Mouse (Mus musculus): ENCODE data around the gene Sipa1l2. TPM values are rescaled to one million over a fixed set of nuclear protein-coding genes. Genes with fewer than 3 reads are reported as not detected.

Sipa1l2 gene
- polyA plus RNA-seq, 1 experiment from 2014 or later, result 7.6 TPM

DNA sequence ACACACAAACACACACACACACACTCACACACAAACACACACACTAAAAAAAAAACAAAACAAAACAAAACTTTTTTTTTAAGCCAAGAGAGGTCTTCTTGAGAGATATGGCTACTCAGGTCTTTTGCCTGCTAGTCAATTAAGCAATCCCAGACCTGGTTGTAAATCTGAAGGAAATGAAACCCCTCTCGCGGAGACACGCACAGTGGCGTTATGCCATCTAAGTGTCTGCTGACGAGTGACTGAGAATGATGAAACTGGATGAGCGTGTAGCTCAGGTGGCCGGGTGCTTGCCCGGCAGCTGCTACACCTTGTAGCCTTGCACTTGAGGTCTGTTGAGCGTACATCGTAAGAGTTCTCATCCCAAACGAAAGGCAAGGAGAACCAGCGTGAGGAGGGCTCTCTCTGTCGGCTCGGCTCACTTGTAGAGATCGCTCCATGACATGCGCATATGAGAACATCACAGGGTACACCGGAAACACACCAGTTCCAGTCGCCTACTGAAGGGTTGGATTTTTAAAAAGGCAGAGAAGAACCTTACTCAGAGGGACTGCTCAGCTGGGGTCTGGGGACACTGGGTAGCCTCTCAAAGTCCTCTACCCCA is 34.7 kb upstream of the Sipa1l2 start:
- ATAC-seq, result peak; percentile 5; the same call in 1 of the 2 replicates
- Histone ChIP-seq H3K9me3 (no peaks in the 10 kb centered on the region), H3K4me1 (replicated peaks) (peaks cover 13% of the 10 kb centered on the region), H3K36me3 (no peaks in the 10 kb centered on the region), H3K4me2 (replicated peaks) (no peak overlapping the region), H3K4me3 (replicated peaks) (no peak overlapping the region), H3K27ac (peak overlapping the region; percentile 10; the same call in 1 of the 2 replicates), H3K27me3 (replicated peaks) (no peaks in the 10 kb centered on the region), H3K9ac (no peak overlapping the region)
- WGBS, result 76% methylated on average over 18 of the region's 18 CpGs

DNA sequence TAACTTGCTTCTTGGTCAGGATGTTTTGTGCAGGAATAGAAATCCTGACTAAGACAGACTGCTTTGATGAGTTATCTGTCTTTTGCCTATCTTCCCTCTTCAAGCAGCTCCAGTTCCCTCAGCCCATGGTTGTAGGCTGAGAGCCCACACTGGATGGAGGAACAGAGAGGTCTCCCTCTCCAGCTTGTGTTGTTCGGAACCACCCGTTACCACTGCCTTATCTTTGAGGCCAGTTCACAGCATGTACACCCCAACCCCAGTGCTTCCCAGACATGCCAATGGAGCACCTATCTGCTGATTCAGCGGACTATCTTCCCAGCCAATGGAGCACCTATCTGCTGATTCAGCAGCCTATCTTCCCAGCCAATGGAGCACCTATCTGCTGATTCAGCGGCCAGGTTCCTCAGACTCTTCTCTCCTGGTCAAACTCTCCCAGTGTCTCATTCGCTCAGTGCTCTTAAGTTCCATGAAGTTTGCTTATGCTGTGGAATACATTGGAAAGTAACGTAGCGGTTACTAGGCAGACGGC is 33.8 kb upstream of the Sipa1l2 start:
- Histone ChIP-seq H3K36me3 (no peaks in the 10 kb centered on the region), H3K4me2 (replicated peaks) (no peak overlapping the region), H3K4me3 (replicated peaks) (no peak overlapping the region), H3K27me3 (replicated peaks) (no peaks in the 10 kb centered on the region), H3K4me1 (replicated peaks) (peaks cover 13% of the 10 kb centered on the region), H3K9me3 (no peaks in the 10 kb centered on the region), H3K27ac (no peak overlapping the region), H3K9ac (no peak overlapping the region)
- no peak for ATAC-seq
- WGBS, result 85% methylated on average over 8 of the region's 8 CpGs

DNA sequence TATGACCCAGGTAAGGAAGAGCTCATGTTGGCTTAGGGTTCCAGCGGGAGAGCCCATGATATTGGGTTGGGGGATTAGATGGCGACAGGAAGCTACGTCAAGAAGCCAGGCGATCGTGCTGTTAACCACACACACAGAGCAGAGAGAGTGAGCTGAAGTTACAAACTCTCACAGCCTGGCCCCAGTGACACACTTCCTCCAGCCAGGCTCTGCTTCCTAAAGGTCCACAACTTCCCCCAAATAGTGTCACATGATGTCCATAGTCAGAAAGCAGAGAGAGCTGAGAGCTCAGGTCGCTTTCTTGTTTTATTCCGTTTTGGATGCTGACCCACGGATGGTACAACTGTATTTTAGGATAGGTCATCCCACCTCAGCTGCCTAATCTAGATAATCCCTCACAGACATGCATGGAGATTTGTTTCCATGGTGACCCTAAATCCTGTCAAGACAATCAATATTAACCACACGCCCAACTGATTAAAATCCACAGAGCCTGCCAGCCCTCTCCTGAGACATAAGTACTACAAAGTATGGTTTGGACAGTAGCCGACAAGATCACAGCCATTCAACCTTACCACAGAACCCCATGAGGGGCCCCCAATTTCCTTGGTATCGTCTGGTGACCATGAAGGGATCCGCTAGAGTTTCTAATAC is 30.6 kb upstream of the Sipa1l2 start:
- Histone ChIP-seq H3K4me2 (replicated peaks) (no peak overlapping the region), H3K4me1 (replicated peaks) (peaks cover 15% of the 10 kb centered on the region), H3K4me3 (replicated peaks) (no peak overlapping the region), H3K27ac (no peak overlapping the region), H3K9me3 (no peaks in the 10 kb centered on the region), H3K9ac (no peak overlapping the region), H3K27me3 (replicated peaks) (no peaks in the 10 kb centered on the region), H3K36me3 (no peaks in the 10 kb centered on the region)
- 62% methylated on average over 12 of the region's 12 CpGs for WGBS
- no peak for ATAC-seq

DNA sequence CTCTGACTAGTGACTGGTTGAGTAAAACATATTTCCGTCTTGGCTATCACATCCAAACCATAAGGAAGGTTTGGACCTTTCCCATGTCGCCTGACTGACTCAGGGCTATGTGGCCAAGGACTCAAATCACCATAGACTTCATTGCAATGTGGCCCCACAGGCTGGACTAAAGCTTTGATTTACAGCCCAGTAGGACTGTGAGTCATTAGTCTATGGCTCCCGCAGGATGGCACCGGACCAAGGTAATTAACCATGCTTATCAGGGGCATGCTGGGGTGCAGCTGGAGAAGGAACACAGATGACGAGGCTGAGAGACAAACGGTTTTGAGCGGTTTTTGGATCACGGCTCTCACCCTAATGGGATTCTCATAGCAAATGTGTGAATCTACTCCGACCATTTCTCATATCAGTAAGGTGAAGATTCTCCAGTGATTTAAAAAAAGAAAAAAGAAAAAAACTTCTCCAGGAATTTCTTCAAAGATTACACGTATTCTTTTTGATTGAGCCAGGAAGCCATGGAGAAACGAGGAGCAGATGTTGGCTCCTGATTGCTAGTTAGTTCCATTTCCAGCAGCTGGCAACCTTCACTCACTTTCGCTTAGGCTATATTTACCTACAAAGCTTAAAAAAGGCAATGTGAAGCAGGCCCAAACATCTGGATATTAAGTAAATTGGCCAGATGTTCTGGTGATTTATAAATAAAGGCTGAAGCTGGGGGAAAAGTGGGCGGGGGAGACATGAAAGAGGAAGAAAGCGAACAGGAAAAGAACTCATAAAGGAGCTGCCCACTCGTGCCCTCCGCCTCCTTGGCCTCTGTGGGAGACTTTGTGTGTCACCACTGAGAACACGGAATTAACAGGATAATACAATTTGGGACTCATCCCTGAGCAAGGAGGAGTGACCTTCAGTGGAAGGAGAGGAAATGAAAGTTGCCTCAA is 26.2 kb upstream of the Sipa1l2 start:
- no peak overlapping the region for H3K4me2 ChIP-seq (replicated peaks)
- H3K27me3 ChIP-seq (replicated peaks), result no peaks in the 10 kb centered on the region
- H3K27ac ChIP-seq, result no peak overlapping the region
- H3K9ac ChIP-seq, result no peak overlapping the region
- 37% methylated on average over 17 of the region's 17 CpGs for WGBS
- no peaks in the 10 kb centered on the region for H3K36me3 ChIP-seq
- no peak overlapping the region for H3K4me3 ChIP-seq (replicated peaks)
- H3K4me1 ChIP-seq (replicated peaks), result peaks cover 15% of the 10 kb centered on the region
- peak; percentile 68 for ATAC-seq
- no peaks in the 10 kb centered on the region for H3K9me3 ChIP-seq

DNA sequence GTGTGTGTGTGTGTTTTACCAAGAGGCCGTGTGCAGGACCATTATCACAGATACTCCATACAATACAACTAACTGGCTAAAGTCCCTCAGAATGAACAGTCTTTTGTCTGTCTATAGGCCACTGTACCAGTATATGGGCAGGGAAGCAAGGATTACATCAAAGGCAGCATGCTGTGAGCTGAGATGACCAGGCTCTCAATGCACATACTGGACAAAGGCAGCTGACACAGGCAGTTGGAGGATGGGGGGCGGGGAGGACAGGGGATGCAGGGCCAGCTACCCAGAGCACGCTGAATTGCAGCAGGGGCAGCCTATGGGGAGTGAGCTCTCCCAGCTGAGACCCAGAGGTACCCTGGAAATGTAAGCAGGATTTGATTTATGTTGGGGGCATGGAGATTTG is 20.8 kb upstream of the Sipa1l2 start:
- H3K36me3 ChIP-seq, result no peaks in the 10 kb centered on the region
- no peak overlapping the region for H3K9ac ChIP-seq
- H3K4me1 ChIP-seq (replicated peaks), result peaks cover 6% of the 10 kb centered on the region
- no peak overlapping the region for H3K4me3 ChIP-seq (replicated peaks)
- H3K27me3 ChIP-seq (replicated peaks), result no peaks in the 10 kb centered on the region
- H3K27ac ChIP-seq, result no peak overlapping the region
- whole genome bisulfite sequencing, result 28% methylated on average over 3 of the region's 3 CpGs
- ATAC-seq, result peak; percentile 62
- no peaks in the 10 kb centered on the region for H3K9me3 ChIP-seq
- peak overlapping the region; percentile 20; the same call in 1 of the 2 replicates for H3K4me2 ChIP-seq (replicated peaks)

DNA sequence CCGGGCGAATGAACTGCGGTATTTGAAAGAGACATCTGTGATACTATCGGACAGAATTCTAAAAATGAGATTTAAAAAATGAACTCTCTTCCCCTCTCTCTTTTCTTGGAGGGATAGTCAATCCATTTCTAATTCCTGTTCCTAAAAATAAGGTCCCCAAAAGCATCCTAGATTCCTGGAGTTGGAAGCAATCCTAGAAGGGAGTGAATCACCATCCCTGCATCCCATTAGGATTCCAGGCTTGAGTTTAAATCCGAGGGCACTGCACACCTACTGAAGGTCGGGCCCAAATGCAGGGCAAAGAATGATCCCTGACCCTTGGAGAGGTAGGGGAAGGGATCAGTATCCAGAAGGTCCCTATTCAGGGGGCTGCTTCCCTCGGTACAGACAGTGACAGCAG is 17.0 kb upstream of the Sipa1l2 start:
- no peak overlapping the region for H3K4me3 ChIP-seq (replicated peaks)
- 86% methylated on average over 7 of the region's 7 CpGs for WGBS

DNA sequence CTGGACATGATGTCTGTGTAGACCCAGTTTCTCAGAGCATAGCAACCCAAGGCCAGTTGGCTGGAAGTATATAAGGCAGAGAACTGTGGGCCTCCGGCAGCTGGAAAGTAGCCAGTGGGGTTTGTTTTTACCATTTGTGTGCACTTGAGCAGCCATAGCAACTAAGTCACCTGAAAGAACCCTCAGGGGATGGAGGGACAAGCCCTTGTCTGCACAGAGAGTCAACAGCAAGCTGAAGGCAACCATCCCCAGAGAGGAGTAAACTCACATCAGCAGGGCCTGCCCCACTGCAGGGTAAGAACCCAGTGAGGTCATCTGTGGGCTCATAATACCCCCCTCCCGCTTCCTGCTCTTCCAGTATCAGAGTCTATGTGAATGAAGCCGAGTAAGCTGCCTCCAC is 14.7 kb upstream of the Sipa1l2 start:
- 44% methylated on average over 3 of the region's 3 CpGs for WGBS
- peak; percentile 31; the same call in 1 of the 2 replicates for ATAC-seq
- H3K4me1 ChIP-seq (replicated peaks), result peaks cover 8% of the 10 kb centered on the region; the same call in 1 of the 2 replicates
- no peak overlapping the region for H3K9ac ChIP-seq
- H3K4me2 ChIP-seq (replicated peaks), result no peak overlapping the region
- H3K27ac ChIP-seq, result no peak overlapping the region
- H3K36me3 ChIP-seq, result no peaks in the 10 kb centered on the region
- no peak overlapping the region for H3K4me3 ChIP-seq (replicated peaks)
- H3K27me3 ChIP-seq (replicated peaks), result no peaks in the 10 kb centered on the region
- no peaks in the 10 kb centered on the region for H3K9me3 ChIP-seq

More for the DNA sequence above, 17.0 kb upstream of the Sipa1l2 start:
- Histone ChIP-seq H3K9me3 (no peaks in the 10 kb centered on the region), H3K36me3 (no peaks in the 10 kb centered on the region), H3K4me2 (replicated peaks) (no peak overlapping the region), H3K27ac (no peak overlapping the region), H3K9ac (no peak overlapping the region), H3K27me3 (replicated peaks) (no peaks in the 10 kb centered on the region), H3K4me1 (replicated peaks) (peaks cover 12% of the 10 kb centered on the region)
- ATAC-seq, result no peak

DNA sequence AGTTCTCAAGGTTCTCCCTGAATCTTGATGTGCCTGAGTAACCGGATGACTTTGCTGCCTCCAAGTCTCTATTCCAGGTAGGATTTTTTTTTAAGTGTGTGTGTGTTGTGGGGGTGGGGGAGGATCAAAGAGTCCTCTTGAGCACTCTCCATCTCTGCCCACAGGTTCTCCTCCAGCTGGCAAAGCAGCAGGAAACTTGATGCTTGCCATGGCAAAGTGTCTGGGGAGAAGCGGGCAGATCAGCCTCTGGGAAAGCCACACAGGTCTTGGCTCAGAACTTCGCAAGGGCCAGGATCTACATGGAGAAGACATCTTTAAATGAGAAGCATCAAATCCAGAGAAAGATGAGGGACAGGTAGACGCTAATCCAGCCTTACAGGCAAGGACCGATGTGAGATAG is 10.8 kb upstream of the Sipa1l2 start:
- Histone ChIP-seq H3K36me3 (no peaks in the 10 kb centered on the region), H3K27ac (no peak overlapping the region), H3K9me3 (no peaks in the 10 kb centered on the region), H3K4me3 (replicated peaks) (no peak overlapping the region), H3K4me1 (replicated peaks) (peaks cover 8% of the 10 kb centered on the region; the same call in 1 of the 2 replicates), H3K27me3 (replicated peaks) (no peaks in the 10 kb centered on the region), H3K4me2 (replicated peaks) (no peak overlapping the region), H3K9ac (no peak overlapping the region)
- ATAC-seq, result no peak
- WGBS, result 94% methylated on average over 5 of the region's 5 CpGs

DNA sequence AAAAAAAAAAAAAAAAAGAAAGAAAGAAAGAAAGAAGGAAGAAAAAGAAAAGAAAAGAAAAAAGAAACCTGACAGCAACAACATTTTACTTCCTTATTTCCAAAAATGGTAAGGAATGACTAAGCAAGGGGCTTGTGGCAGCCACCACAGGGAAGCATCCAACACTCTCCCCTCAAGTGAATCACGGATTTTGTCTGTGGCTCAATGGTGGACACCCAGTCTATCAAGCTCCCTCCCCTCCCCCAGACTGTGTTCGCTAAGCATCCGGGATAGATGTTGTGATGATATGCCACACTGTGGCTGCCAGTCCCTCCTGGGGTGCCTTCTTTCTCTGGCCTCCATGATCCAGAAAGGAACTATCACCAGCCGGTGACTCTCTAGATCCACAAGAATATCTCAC is 6.5 kb upstream of the Sipa1l2 start:
- no peak for ATAC-seq
- WGBS, result 88% methylated on average over 4 of the region's 4 CpGs
- Histone ChIP-seq H3K4me1 (replicated peaks) (no peaks in the 10 kb centered on the region; the same call in 1 of the 2 replicates), H3K36me3 (no peaks in the 10 kb centered on the region), H3K27me3 (replicated peaks) (no peaks in the 10 kb centered on the region), H3K4me2 (replicated peaks) (no peak overlapping the region), H3K27ac (no peak overlapping the region), H3K9ac (no peak overlapping the region), H3K9me3 (no peaks in the 10 kb centered on the region), H3K4me3 (replicated peaks) (no peak overlapping the region)

DNA sequence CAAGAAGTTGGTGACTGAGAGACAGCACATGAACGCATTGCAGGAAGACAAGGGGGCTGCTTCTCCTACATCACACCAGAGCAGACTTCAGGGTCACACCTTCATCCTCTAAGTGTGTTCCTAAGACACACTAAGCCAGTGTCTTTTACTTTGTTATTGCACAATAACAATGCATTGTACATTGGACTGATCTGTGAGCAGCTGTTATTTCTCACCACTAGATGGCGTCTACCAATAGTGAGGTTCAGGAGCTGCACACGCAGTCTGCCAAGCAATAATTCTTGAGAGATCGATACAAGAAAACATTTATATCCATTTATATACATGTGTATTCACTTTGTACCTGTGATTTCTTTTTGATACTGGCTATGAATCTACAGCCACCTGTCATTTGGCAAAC is 4.7 kb upstream of the Sipa1l2 start:
- 25% methylated on average over 4 of the region's 4 CpGs for WGBS

DNA sequence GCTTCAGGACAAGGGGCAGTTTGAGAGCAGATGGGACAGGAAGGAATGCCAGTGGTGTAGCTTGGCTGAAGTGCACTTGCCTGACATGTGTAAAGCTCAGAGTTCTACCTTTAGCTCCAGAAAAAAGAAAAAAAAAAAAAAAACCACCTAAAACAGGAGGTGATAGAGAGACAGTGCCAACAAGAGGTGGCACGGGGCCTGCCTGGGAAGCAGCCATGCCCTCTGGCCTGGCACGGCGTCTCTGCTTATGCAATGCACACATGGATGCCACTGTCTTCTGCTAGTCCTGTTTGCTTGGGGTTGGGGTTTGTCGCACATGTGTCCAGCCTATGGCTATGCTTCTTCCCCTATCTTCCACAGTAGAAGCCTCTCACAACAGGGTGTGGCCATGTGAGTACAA is 2.6 kb upstream of the Sipa1l2 start:
- H3K9me3 ChIP-seq, result no peaks in the 10 kb centered on the region
- no peak for ATAC-seq
- no peak overlapping the region for H3K4me2 ChIP-seq (replicated peaks)
- H3K27me3 ChIP-seq (replicated peaks), result no peaks in the 10 kb centered on the region
- 93% methylated on average over 4 of the region's 4 CpGs for WGBS
- no peak overlapping the region for H3K4me3 ChIP-seq (replicated peaks)
- H3K27ac ChIP-seq, result no peak overlapping the region
- peaks cover 10% of the 10 kb centered on the region for H3K4me1 ChIP-seq (replicated peaks)
- H3K36me3 ChIP-seq, result no peaks in the 10 kb centered on the region
- H3K9ac ChIP-seq, result no peak overlapping the region

More for the DNA sequence above, 4.7 kb upstream of the Sipa1l2 start:
- Histone ChIP-seq H3K36me3 (no peaks in the 10 kb centered on the region), H3K27ac (no peak overlapping the region), H3K9me3 (no peaks in the 10 kb centered on the region), H3K9ac (no peak overlapping the region), H3K27me3 (replicated peaks) (no peaks in the 10 kb centered on the region), H3K4me1 (replicated peaks) (no peaks in the 10 kb centered on the region; the same call in 1 of the 2 replicates), H3K4me2 (replicated peaks) (no peak overlapping the region), H3K4me3 (replicated peaks) (no peak overlapping the region)
- no peak for ATAC-seq
